Mouse (Mus musculus) kidney, adult 2 months (tissue): ENCODE measurements around the gene Ccdc148.

Source experiments
- CTCF ChIP-seq: fragments of 200-500 bp; conservative IDR thresholded peaks from 2 replicates; pipeline ENCODE4 v1.5.1; 2011; ENCODE audit warnings: low read depth, mild to moderate bottlenecking, control low read depth, low read length, moderate library complexity, mixed read lengths; ENCODE audit not compliant: insufficient read depth, insufficient read length
- POLR2A ChIP-seq: fragments of 200-500 bp; IDR thresholded peaks from one replicate; pipeline ENCODE4 v1.6.1; 2011; ENCODE audit warnings: low read depth, low read length, control low read depth

GRCm38 (mm10) chr2:58978095-58978494, 182.4 kb downstream of the Ccdc148 start:
- TF ChIP-seq CTCF (no peak), POLR2A (no peak)
